Mouse (Mus musculus) ovary, adult 18-20 months (tissue): ENCODE measurements around the gene Rasa3.

Experiments used
- DNase-seq: peaks from one replicate; pipeline ENCODE4 v3.0.0; 2022; ENCODE audit warnings: low spot score, mixed read lengths

The Rasa3 gene

GRCm38 (mm10) chr8:13620226-13620920 lies 57.0 kb downstream of the Rasa3 start:
- DNase-seq: no peak

- no peak for DNase-seq
These were observed 60.4 kb downstream of the Rasa3 start for GRCm38 (mm10) chr8:13616831-13617505.

GRCm38 (mm10) chr8:13614924-13615391 lies 62.4 kb downstream of the Rasa3 start:
- no peak for DNase-seq

GRCm38 (mm10) chr8:13614136-13614535 lies 63.3 kb downstream of the Rasa3 start:
- no peak for DNase-seq

- DNase-seq: no peak
These were observed 65.7 kb downstream of the Rasa3 start for GRCm38 (mm10) chr8:13611702-13612101.

- DNase-seq: no peak
These were observed 67.4 kb downstream of the Rasa3 start for GRCm38 (mm10) chr8:13609971-13610370.

GRCm38 (mm10) chr8:13608946-13609345 lies 68.5 kb downstream of the Rasa3 start:
- no peak for DNase-seq

- DNase-seq: no peak
These were observed 71.4 kb downstream of the Rasa3 start for GRCm38 (mm10) chr8:13605920-13606480.

- DNase-seq: no peak
These were observed 74.8 kb downstream of the Rasa3 start for GRCm38 (mm10) chr8:13602621-13603020.

- DNase-seq: no peak
These were observed 76.2 kb downstream of the Rasa3 start for GRCm38 (mm10) chr8:13601166-13601565.

- DNase-seq: no peak
These were observed 76.7 kb downstream of the Rasa3 start for GRCm38 (mm10) chr8:13600716-13601115.

GRCm38 (mm10) chr8:13600204-13600603 lies 77.2 kb downstream of the Rasa3 start:
- DNase-seq: no peak

GRCm38 (mm10) chr8:13597777-13598176 lies 79.6 kb downstream of the Rasa3 start:
- no peak for DNase-seq

GRCm38 (mm10) chr8:13595861-13596260 lies 81.5 kb downstream of the Rasa3 start:
- no peak for DNase-seq

- DNase-seq: no peak
These were observed 82.5 kb downstream of the Rasa3 start for GRCm38 (mm10) chr8:13594884-13595323.

GRCm38 (mm10) chr8:13593340-13593739 lies 84.1 kb downstream of the Rasa3 start:
- no peak for DNase-seq

GRCm38 (mm10) chr8:13591246-13591645 lies 86.2 kb downstream of the Rasa3 start:
- DNase-seq: no peak

- DNase-seq: no peak
These were observed 88.3 kb downstream of the Rasa3 start for GRCm38 (mm10) chr8:13589071-13589470.

- no peak for DNase-seq
These were observed 92.8 kb downstream of the Rasa3 start for GRCm38 (mm10) chr8:13584652-13585051.

- no peak for DNase-seq
These were observed 99.5 kb downstream of the Rasa3 start for GRCm38 (mm10) chr8:13577869-13578268.

- no peak for DNase-seq
These were observed 105.4 kb downstream of the Rasa3 start for GRCm38 (mm10) chr8:13571999-13572398.

- DNase-seq: no peak
These were observed 115.3 kb downstream of the Rasa3 start, which contains the start of gene 1700029H14Rik for GRCm38 (mm10) chr8:13562118-13562517. TSS of gene 1700029H14Rik (minus strand) at chr8:13562461.

- DNase-seq: no peak
These were observed 119.9 kb downstream of the Rasa3 start for GRCm38 (mm10) chr8:13557526-13557925.
